In genomic region chr11:69633128-69633866, GRCm38 (mm10) we compare ENCODE assay signal across 9 mouse cellular contexts. TPM values are rescaled to one million over a fixed set of nuclear protein-coding genes. Genes with fewer than 3 reads are reported as not detected.
DNase-seq lines count a peak whose midpoint lies in the region; ATAC-seq lines count a peak whose summit lies in the region.
"Had no signal": no experiment of that assay in that cellular context is flagged by ENCODE, and none has a peak within 500 bp of the region (broad histone marks: within the 10 kb centered on the region; RNA-seq: fewer than 3 reads in every experiment).

No protein-coding gene starts in this region.

- peaks cover 14% of the 10 kb centered on the region for H3K36me3 ChIP-seq in heart, embryonic 12.5 days
- H3K36me3 ChIP-seq in limb, embryonic 12.5 days, result peaks cover 24% of the 10 kb centered on the region
- no peaks in the 10 kb centered on the region for H3K36me3 ChIP-seq in midbrain, embryonic 11.5 days (ENCODE audit: control insufficient read depth, insufficient read depth, low read length)

- peak overlapping the region; percentile 95 for H3K4me3 ChIP-seq in heart, embryonic 12.5 days
- peak overlapping the region; percentile 99 for H3K4me3 ChIP-seq in limb, embryonic 12.5 days (replicated peaks)
- peak overlapping the region; percentile 98 for H3K4me3 ChIP-seq in midbrain, embryonic 11.5 days (ENCODE audit: low read depth, low read length)

- H3K9me3 ChIP-seq in heart, embryonic 12.5 days (replicated peaks), result no peaks in the 10 kb centered on the region
- no peaks in the 10 kb centered on the region for H3K9me3 ChIP-seq in limb, embryonic 12.5 days
- H3K9me3 ChIP-seq in midbrain, embryonic 11.5 days (ENCODE audit: control insufficient read depth, low read length), result no peaks in the 10 kb centered on the region

- peak; percentile 68 for DNase-seq in cerebellum, adult 8-10 months
- no peak for DNase-seq in cerebellum, postnatal 36 days
- DNase-seq in urinary bladder, postnatal 4 days (ENCODE audit: low spot score in 2 of 2), result peak; percentile 67 to 74
- DNase-seq in urinary bladder, adult 2 months (ENCODE audit: low spot score), result no peak
- DNase-seq in midbrain, embryonic 11.5 days (ENCODE audit: low spot score, missing footprints), result no peak
- no peak for DNase-seq in natural killer cell, adult 2 months (ENCODE audit: low spot score in 2 of 2)

- peak overlapping the region; percentile 91 for H3K4me2 ChIP-seq in heart, embryonic 12.5 days
- peak overlapping the region; percentile 83 for H3K4me2 ChIP-seq in limb, embryonic 12.5 days
- H3K4me2 ChIP-seq in midbrain, embryonic 11.5 days, result peak overlapping the region; percentile 82

- peak overlapping the region; percentile 98 for H3K27ac ChIP-seq in heart, embryonic 12.5 days (ENCODE audit: poor library complexity, severe bottlenecking)
- H3K27ac ChIP-seq in limb, embryonic 12.5 days, result peak overlapping the region; percentile 97
- H3K27ac ChIP-seq in midbrain, embryonic 11.5 days (ENCODE audit: low read depth, low read length), result peak overlapping the region; percentile 90

- under 1% methylated on average over 38 of the region's 50 CpGs for WGBS in heart, embryonic 12.5 days
- under 1% methylated on average over 36 of the region's 50 CpGs for WGBS in limb, embryonic 12.5 days
- under 1% methylated on average over 50 of the region's 50 CpGs for WGBS in midbrain, embryonic 11.5 days

- peaks cover 25% of the 10 kb centered on the region for H3K4me1 ChIP-seq in heart, embryonic 12.5 days (replicated peaks)
- peaks cover 22% of the 10 kb centered on the region for H3K4me1 ChIP-seq in limb, embryonic 12.5 days (replicated peaks)
- peaks cover 17% of the 10 kb centered on the region for H3K4me1 ChIP-seq in midbrain, embryonic 11.5 days (ENCODE audit: control insufficient read depth, insufficient read depth, low read length)

- peak overlapping the region; percentile 98 for H3K9ac ChIP-seq in heart, embryonic 12.5 days
- H3K9ac ChIP-seq in limb, embryonic 12.5 days (replicated peaks), result peak overlapping the region; percentile 99
- peak overlapping the region; percentile 97 for H3K9ac ChIP-seq in midbrain, embryonic 11.5 days (ENCODE audit: low read length)

- ATAC-seq in heart, embryonic 12.5 days (ENCODE audit: insufficient number of reproducible peaks, low FRiP score), result peak; percentile 77
- peak; percentile 18; the same call in 1 of the 2 replicates for ATAC-seq in limb, embryonic 12.5 days (ENCODE audit: insufficient number of reproducible peaks, insufficient read depth, low FRiP score, low TSS enrichment, low read depth)
- ATAC-seq in midbrain, embryonic 11.5 days (ENCODE audit: low FRiP score), result peak; percentile 58

- H3K27me3 ChIP-seq in heart, embryonic 12.5 days (replicated peaks), result no peaks in the 10 kb centered on the region
- no peaks in the 10 kb centered on the region for H3K27me3 ChIP-seq in limb, embryonic 12.5 days
- no peaks in the 10 kb centered on the region for H3K27me3 ChIP-seq in midbrain, embryonic 11.5 days (ENCODE audit: control insufficient read depth, insufficient read depth, low read length)

RNA-seq across cellular contexts. Expression of gene Fxr2, which starts 0.5 kb away (rescaled TPM):
- 74.8 and 85.8 TPM in 2 replicates for polyA plus RNA-seq in urinary bladder, adult 2 months (2012; rRNA removed)
- 37.1 and 40.1 TPM in 2 replicates for polyA plus RNA-seq in heart, embryonic 12.5 days (2016; fragmentation: Nextera tagmentation; extraction: Ambion mirVana)
- 56.0 and 63.9 TPM in 2 replicates for polyA plus RNA-seq in limb, embryonic 12.5 days (2016; fragmentation: Nextera tagmentation; extraction: Ambion mirVana)
- 25.6 and 29.0 TPM in 2 replicates for polyA plus RNA-seq in midbrain, embryonic 11.5 days (2014; fragmentation: Nextera tagmentation; extraction: Ambion mirVana)

RNA-seq across cellular contexts. Expression of gene Sat2, which starts 11.5 kb away (rescaled TPM):
- 18.4 and 19.5 TPM in 2 replicates for polyA plus RNA-seq in urinary bladder, adult 2 months (2012; rRNA removed)
- 16.5 and 17.4 TPM in 2 replicates for polyA plus RNA-seq in heart, embryonic 12.5 days (2016; fragmentation: Nextera tagmentation; extraction: Ambion mirVana)
- 24.3 and 25.8 TPM in 2 replicates for polyA plus RNA-seq in limb, embryonic 12.5 days (2016; fragmentation: Nextera tagmentation; extraction: Ambion mirVana)
- 13.1 and 16.8 TPM in 2 replicates for polyA plus RNA-seq in midbrain, embryonic 11.5 days (2014; fragmentation: Nextera tagmentation; extraction: Ambion mirVana)

RNA-seq across cellular contexts. Expression of gene Shbg, which starts 15.6 kb away (rescaled TPM):
- not detected in 2 replicates for polyA plus RNA-seq in urinary bladder, adult 2 months (2012; rRNA removed)
- 0.13 and 0.82 TPM in 2 replicates for polyA plus RNA-seq in heart, embryonic 12.5 days (2016; fragmentation: Nextera tagmentation; extraction: Ambion mirVana)
- not detected in 2 replicates for polyA plus RNA-seq in limb, embryonic 12.5 days (2016; fragmentation: Nextera tagmentation; extraction: Ambion mirVana)
- not detected in 2 replicates for polyA plus RNA-seq in midbrain, embryonic 11.5 days (2014; fragmentation: Nextera tagmentation; extraction: Ambion mirVana)
- polyA plus RNA-seq: large intestine, adult 2 months had no signal

RNA-seq across cellular contexts. Expression of gene Sox15, which starts 21.8 kb away (rescaled TPM):
- polyA plus RNA-seq in urinary bladder, adult 2 months (2012; rRNA removed), result 33.7 and 43.5 TPM in 2 replicates
- polyA plus RNA-seq in heart, embryonic 12.5 days (2016; fragmentation: Nextera tagmentation; extraction: Ambion mirVana), result not detected in 2 replicates
- 0.68 TPM in 1 of 2 replicates, not detected in the other for polyA plus RNA-seq in limb, embryonic 12.5 days (2016; fragmentation: Nextera tagmentation; extraction: Ambion mirVana)
- polyA plus RNA-seq in midbrain, embryonic 11.5 days (2014; fragmentation: Nextera tagmentation; extraction: Ambion mirVana), result 0.16 TPM in 1 of 2 replicates, not detected in the other
- polyA plus RNA-seq: large intestine, adult 2 months had no signal

RNA-seq across cellular contexts. Expression of gene Atp1b2, which starts 27.6 kb away (rescaled TPM):
- 23.5 and 46.2 TPM in 2 replicates for polyA plus RNA-seq in urinary bladder, adult 2 months (2012; rRNA removed)
- polyA plus RNA-seq in heart, embryonic 12.5 days (2016; fragmentation: Nextera tagmentation; extraction: Ambion mirVana), result 30.9 and 31.1 TPM in 2 replicates
- polyA plus RNA-seq in limb, embryonic 12.5 days (2016; fragmentation: Nextera tagmentation; extraction: Ambion mirVana), result 3.0 and 4.8 TPM in 2 replicates
- 10.4 and 12.2 TPM in 2 replicates for polyA plus RNA-seq in midbrain, embryonic 11.5 days (2014; fragmentation: Nextera tagmentation; extraction: Ambion mirVana)

Comparison
In these comparisons a context has a peak if more than half of its experiments do, and no peak if none do; other contexts are left out.
1. DNase-seq: peak in cerebellum, adult 8-10 months (single experiment) and urinary bladder, postnatal 4 days (2 of 2); none in cerebellum, postnatal 36 days (0 of 2), urinary bladder, adult 2 months (single experiment), midbrain, embryonic 11.5 days (single experiment) and natural killer cell, adult 2 months (0 of 2).
2. ATAC-seq: peak in every context shown above with its lines; median percentile 77 in heart, embryonic 12.5 days; 58 in midbrain, embryonic 11.5 days; 18 in limb, embryonic 12.5 days.
3. Peak in every context shown above with its lines, with median percentiles within 50 percentile points of each other: H3K27ac ChIP-seq, H3K4me2 ChIP-seq, H3K4me3 ChIP-seq and H3K9ac ChIP-seq.